ENCODE assay signal across 22 mouse cellular contexts in the genomic region with DNA sequence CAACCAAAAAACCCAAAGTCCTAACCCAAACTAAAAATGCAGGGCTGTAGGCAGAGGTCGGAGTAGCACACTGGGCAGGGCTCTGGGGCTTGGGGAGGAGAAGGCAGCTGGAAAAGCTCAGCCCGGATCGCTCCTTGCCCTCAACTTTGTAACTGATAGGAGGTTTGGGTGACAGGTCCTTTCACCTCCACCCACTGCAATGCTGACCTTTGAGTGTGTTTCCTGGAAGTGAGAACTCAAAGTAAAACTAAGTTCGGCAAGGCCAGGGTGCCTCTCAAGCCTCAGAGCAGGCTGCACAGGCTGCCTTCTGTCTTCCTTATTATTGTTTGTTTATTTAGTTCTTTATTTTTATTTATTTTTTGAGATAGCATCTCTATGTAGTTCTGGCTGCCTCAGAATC. TPM values are rescaled to one million over a fixed set of nuclear protein-coding genes. Genes with fewer than 3 reads are reported as not detected.
DNase-seq lines count a peak whose midpoint lies in the region; ATAC-seq lines count a peak whose summit lies in the region.
"Had no signal": no experiment of that assay in that cellular context is flagged by ENCODE, and none has a peak within 500 bp of the region (broad histone marks: within the 10 kb centered on the region; RNA-seq: fewer than 3 reads in every experiment).

No protein-coding gene starts in this region.

- DNase-seq in heart, adult 11 months, result peak; percentile 70
- no peak for DNase-seq in heart, adult 8-10 months (ENCODE audit: low spot score)
- DNase-seq in adipocyte (ENCODE audit: low spot score), result peak; percentile 52
- DNase-seq in induced T-regulatory cell, adult 2 months (ENCODE audit: low read depth), result peak; percentile 52
- no peak for DNase-seq in urinary bladder, adult 18-20 months (ENCODE audit: low spot score in 2 of 2)
- DNase-seq in layer of hippocampus, postnatal 36 days, result no peak
- DNase-seq: adrenal gland, adult 8-10 months; B cell, adult 2 months; cerebellum, adult 18-20 months; cerebellum, adult 9-11 months; cerebellum, postnatal 36 days; gastrocnemius, postnatal 36 days; heart, adult 18-20 months; heart, postnatal 14 days; kidney, adult 8-10 months had no signal

- ATAC-seq in erythroid progenitor cell, adult 5-6 weeks (replicated peaks; ENCODE audit: low FRiP score, poor library complexity, severe bottlenecking), result no peak
- ATAC-seq: forebrain, embryonic 16.5 days; hindbrain, postnatal 0 days; intestine, embryonic 15.5 days had no signal

RNA-seq across cellular contexts. Expression of a gene that starts 2.7 kb away (rescaled TPM):
- total RNA-seq in heart, adult 8-10 months (2022), result 100 to 1,000 TPM; 121 to 150 (median 137) TPM
- total RNA-seq in erythroid progenitor cell, adult 5-6 weeks (2015; ENCODE audit: low replicate concordance), result 46.5 and 56.6 TPM in 2 replicates
- 45.8 and 73.4 TPM in 2 replicates for total RNA-seq in erythroid progenitor cell, adult 5-6 weeks (2017; ENCODE audit: low replicate concordance)
- total RNA-seq in layer of hippocampus, postnatal 36 days (2021), result 10 to 100 TPM; 28.3 to 28.8 TPM

RNA-seq across cellular contexts. Expression of a gene that starts 47.0 kb away (rescaled TPM):
- total RNA-seq in heart, adult 8-10 months (2022), result under 1 TPM; 0.16 to 0.37 (median 0.32) TPM
- total RNA-seq in erythroid progenitor cell, adult 5-6 weeks (2015; ENCODE audit: low replicate concordance), result not detected in 2 replicates
- total RNA-seq in erythroid progenitor cell, adult 5-6 weeks (2017; ENCODE audit: low replicate concordance), result not detected in 2 replicates
- under 1 TPM; 0.22 to 0.28 TPM for total RNA-seq in layer of hippocampus, postnatal 36 days (2021)
- total RNA-seq: hematopoietic stem cell, adult 5-6 weeks had no signal

RNA-seq across cellular contexts. Expression of a gene that starts 52.4 kb away (rescaled TPM):
- total RNA-seq in heart, adult 8-10 months (2022), result not detected
- not detected in 2 replicates for total RNA-seq in erythroid progenitor cell, adult 5-6 weeks (2015; ENCODE audit: low replicate concordance)
- not detected in 2 replicates for total RNA-seq in erythroid progenitor cell, adult 5-6 weeks (2017; ENCODE audit: low replicate concordance)
- not detected for total RNA-seq in layer of hippocampus, postnatal 36 days (2021)
- total RNA-seq: ES-E14; gastrocnemius, adult 18-20 months; gastrocnemius, postnatal 36 days; heart, adult 18-20 months; heart, postnatal 14 days; hematopoietic stem cell, adult 5-6 weeks; hindbrain, postnatal 0 days had no signal

Comparison
In these comparisons a context has a peak if more than half of its experiments do, and no peak if none do; other contexts are left out.
1. DNase-seq: peak in heart, adult 11 months (single experiment), adipocyte (single experiment) and induced T-regulatory cell, adult 2 months (single experiment); none in heart, adult 8-10 months (single experiment), urinary bladder, adult 18-20 months (0 of 2) and layer of hippocampus, postnatal 36 days (0 of 2).